Mouse (Mus musculus) neural tube, embryonic 11.5 days (tissue): ENCODE measurements around the gene Zfp777. TPM values are rescaled to one million over a fixed set of nuclear protein-coding genes. Genes with fewer than 3 reads are reported as not detected.

Experiments
- microRNA-seq: library from miRNA; unstranded; fragments of <30 nt; microRNA quantifications from one replicate; pipeline ENCODE4, GENCODE M21; 2016
- polyA plus RNA-seq: library from polyadenylated mRNA; unstranded; fragments of >200 nt; fragmentation: Nextera tagmentation; extraction: Ambion mirVana; gene quantifications from 2 replicates; pipeline ENCODE4 v1.2.1, GENCODE M21; 2014

Zfp777 gene
- polyA plus RNA-seq, 1 experiment from 2014 or later, result 10.6 TPM

Small RNAs within 50 kb of the gene (microRNA-seq; reads per million reads assigned to microRNA genes)
- gene Gm24563, result not detected

Other genes starting within 250 kb of the Zfp777 start
- 273 and 304 TPM in 2 replicates for gene Pdia4, start 235.5 kb downstream of the Zfp777 start, polyA plus RNA-seq
- 5.9 and 6.9 TPM in 2 replicates for gene Zfp786, start 218.0 kb downstream of the Zfp777 start, polyA plus RNA-seq
- gene Zfp398, start 213.2 kb downstream of the Zfp777 start, polyA plus RNA-seq, result 9.9 TPM in 2 replicates
- gene Zfp282, start 171.7 kb downstream of the Zfp777 start, polyA plus RNA-seq, result 15.5 and 15.6 TPM in 2 replicates
- 14.2 and 15.4 TPM in 2 replicates for gene Zfp212, start 128.4 kb downstream of the Zfp777 start, polyA plus RNA-seq
- 7.7 and 9.1 TPM in 2 replicates for gene Zfp956, start 95.5 kb downstream of the Zfp777 start, polyA plus RNA-seq
- 22.5 and 24.7 TPM in 2 replicates for gene Zfp746, start 37.7 kb upstream of the Zfp777 start, polyA plus RNA-seq